Mouse (Mus musculus): ENCODE measurements around the gene Celf2. TPM values are rescaled to one million over a fixed set of nuclear protein-coding genes. Genes with fewer than 3 reads are reported as not detected.

Celf2 gene
- total RNA-seq, 4 experiments from 2014 or later: 60.0 to 64.8 (median 63.1) TPM

GRCm38 (mm10) chr2:7083489-7084090 is 425.8 kb downstream of the Celf2 start:
- DNase-seq (ENCODE audit: low spot score): no peak

GRCm38 (mm10) chr2:7082376-7083025 is 426.9 kb downstream of the Celf2 start:
- no peak for DNase-seq (ENCODE audit: low spot score)

GRCm38 (mm10) chr2:7080794-7081783 is 428.3 kb downstream of the Celf2 start:
- peak; percentile 57 for DNase-seq (ENCODE audit: low spot score)

- no peak for DNase-seq (ENCODE audit: low spot score)
Observed at GRCm38 (mm10) chr2:7080086-7080485, 429.3 kb downstream of the Celf2 start.

GRCm38 (mm10) chr2:7079390-7079789 is 430.0 kb downstream of the Celf2 start:
- no peak for DNase-seq (ENCODE audit: low spot score)

GRCm38 (mm10) chr2:7073730-7074129 is 435.6 kb downstream of the Celf2 start:
- DNase-seq (ENCODE audit: low spot score): no peak

- DNase-seq (ENCODE audit: low spot score): no peak
Observed at GRCm38 (mm10) chr2:7072344-7073265, 436.8 kb downstream of the Celf2 start.

GRCm38 (mm10) chr2:7069458-7069857 is 439.9 kb downstream of the Celf2 start:
- DNase-seq (ENCODE audit: low spot score): no peak

GRCm38 (mm10) chr2:7068281-7068680 is 441.1 kb downstream of the Celf2 start:
- DNase-seq (ENCODE audit: low spot score): no peak

GRCm38 (mm10) chr2:7063574-7064192 is 445.7 kb downstream of the Celf2 start:
- no peak for DNase-seq (ENCODE audit: low spot score)

- DNase-seq (ENCODE audit: low spot score): peak; percentile 79
Observed at GRCm38 (mm10) chr2:7060490-7061105, 448.8 kb downstream of the Celf2 start.

GRCm38 (mm10) chr2:7056401-7056800 is 453.0 kb downstream of the Celf2 start:
- DNase-seq (ENCODE audit: low spot score): no peak

GRCm38 (mm10) chr2:7055958-7056357 is 453.4 kb downstream of the Celf2 start:
- no peak for DNase-seq (ENCODE audit: low spot score)

GRCm38 (mm10) chr2:7051090-7051489 is 458.3 kb downstream of the Celf2 start:
- DNase-seq (ENCODE audit: low spot score): no peak

- no peak for DNase-seq (ENCODE audit: low spot score)
Observed at GRCm38 (mm10) chr2:7046155-7046554, 463.2 kb downstream of the Celf2 start.

- DNase-seq (ENCODE audit: low spot score): no peak
Observed at GRCm38 (mm10) chr2:7045531-7045930, 463.8 kb downstream of the Celf2 start.

- DNase-seq (ENCODE audit: low spot score): no peak
Observed at GRCm38 (mm10) chr2:7043770-7044459, 465.4 kb downstream of the Celf2 start.

GRCm38 (mm10) chr2:7040940-7041339 is 468.4 kb downstream of the Celf2 start:
- no peak for DNase-seq (ENCODE audit: low spot score)

GRCm38 (mm10) chr2:7038991-7039390 is 470.4 kb downstream of the Celf2 start:
- DNase-seq (ENCODE audit: low spot score): no peak

- DNase-seq (ENCODE audit: low spot score): no peak
Observed at GRCm38 (mm10) chr2:7031389-7031788, 478.0 kb downstream of the Celf2 start.
